Mouse (Mus musculus) induced T-regulatory cell, adult 2 months (primary cell): ENCODE data around the gene Vwce.

Source experiments
- DNase-seq: peaks from one replicate; pipeline ENCODE4 v3.0.0-alpha.2; 2012; ENCODE audit warnings: low read depth

The Vwce gene

DNA sequence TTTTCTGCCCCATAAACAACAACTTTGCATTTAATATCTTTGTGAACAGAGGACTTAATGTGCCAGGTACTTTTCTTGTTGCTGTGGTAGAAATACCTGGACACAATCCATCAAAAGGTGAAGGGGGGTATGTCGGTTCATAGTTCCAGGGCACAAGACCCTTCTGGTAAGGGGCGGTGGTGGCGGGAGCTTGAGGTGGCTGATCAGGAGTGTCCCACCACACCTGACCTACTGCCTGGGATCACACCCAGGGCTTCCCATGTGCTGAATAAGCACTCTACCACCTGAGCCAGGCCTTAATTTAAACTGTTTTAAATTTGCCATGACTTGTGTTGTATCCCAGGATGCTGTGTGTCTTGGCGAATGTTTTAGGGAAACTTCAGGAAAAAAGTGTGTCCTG is 57.1 kb downstream of the Vwce start:
- DNase-seq, result no peak

DNA sequence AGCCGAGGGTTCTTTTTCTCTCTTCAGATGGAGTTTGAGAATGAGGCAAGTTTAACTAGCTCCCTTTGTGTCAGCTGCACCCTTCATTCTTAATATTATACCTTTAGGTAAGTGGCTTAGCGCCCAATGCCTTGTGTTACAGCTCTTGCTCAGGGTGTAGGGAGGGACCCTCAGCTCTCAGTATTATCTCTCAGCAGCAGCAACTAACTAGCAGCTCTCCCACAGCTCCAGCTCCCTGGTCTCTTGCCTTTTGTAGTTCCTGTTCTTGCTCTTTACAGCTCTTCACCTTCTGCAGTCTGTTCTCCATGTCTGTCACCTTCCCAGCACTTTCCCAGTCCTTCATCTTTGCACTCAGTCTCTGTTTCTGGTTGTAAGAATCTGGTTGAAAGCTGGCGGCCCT is 57.6 kb downstream of the Vwce start:
- no peak for DNase-seq

DNA sequence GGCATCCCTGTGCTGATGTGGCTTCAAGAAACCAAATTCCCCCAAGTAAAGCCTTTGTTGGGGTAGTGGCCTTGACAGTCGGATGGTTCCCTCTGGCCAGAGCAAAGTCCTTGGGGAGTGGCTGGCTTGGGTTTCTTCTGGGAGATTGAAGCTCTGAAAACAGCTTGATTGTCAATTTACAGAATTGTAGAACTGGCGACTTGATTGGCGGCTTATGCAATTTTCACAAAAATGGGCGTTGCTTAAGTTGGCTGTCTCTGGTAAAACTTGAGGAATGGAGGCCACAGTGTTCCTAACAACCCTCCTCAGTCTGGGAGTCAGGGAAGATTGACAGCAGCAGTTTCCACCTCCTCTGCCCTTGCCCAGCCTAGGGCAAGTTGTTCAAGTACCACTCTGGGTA is 58.3 kb downstream of the Vwce start:
- DNase-seq, result no peak

DNA sequence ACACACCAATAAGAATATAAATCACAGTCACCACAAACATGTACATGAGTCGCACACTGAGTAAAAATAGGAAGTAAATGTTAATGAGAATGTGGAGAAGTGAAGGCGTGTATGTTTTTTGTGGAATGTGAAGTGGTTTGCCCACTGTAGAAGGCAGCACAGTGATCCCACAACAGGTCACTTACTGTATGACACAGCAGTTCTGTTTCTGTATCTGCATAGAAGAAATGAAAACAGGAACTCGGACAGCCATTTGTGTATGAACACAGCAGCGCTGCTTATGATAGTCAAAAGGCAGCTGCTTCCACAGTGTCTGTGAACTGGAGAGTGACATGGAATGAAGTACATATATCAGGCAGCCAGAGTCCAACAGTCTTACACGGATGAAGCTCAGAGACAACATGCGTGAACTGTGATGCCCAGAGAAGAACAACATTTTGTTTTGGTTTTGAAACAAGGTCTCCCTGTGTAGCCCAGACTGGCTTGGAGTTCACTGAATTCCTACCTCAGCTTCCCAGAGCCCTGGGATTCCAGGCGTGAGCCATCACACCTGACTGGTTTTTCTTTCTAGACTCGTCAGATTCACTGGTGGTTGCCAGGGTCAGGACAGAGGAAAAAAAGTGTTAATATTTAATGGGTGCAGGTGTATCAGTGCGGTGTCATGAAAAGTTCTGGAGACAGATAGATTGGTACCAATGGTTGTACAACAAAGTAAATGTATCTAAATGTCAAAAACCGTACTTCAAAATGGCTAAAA is 60.1 kb downstream of the Vwce start:
- DNase-seq, result no peak

DNA sequence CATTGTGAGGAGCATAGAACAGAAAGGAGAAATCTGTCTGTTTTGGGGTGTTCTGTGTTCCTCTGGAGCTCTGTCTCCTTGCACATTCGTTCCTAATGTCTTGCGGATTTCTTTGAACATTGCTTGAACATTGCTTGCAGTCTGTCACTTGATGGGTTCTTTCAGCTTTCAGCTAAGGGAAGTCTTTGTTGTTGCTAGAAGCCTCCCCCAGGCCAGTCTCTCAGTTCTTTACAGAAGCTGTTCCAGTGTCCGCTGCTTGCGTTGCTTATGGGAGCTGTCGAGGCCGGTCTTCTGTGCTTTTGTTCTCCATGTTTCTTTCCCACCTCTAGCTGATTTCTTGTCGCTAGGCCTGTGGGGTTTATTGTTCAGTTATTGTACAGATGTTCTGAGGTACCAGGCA is 61.8 kb downstream of the Vwce start:
- DNase-seq, result no peak

DNA sequence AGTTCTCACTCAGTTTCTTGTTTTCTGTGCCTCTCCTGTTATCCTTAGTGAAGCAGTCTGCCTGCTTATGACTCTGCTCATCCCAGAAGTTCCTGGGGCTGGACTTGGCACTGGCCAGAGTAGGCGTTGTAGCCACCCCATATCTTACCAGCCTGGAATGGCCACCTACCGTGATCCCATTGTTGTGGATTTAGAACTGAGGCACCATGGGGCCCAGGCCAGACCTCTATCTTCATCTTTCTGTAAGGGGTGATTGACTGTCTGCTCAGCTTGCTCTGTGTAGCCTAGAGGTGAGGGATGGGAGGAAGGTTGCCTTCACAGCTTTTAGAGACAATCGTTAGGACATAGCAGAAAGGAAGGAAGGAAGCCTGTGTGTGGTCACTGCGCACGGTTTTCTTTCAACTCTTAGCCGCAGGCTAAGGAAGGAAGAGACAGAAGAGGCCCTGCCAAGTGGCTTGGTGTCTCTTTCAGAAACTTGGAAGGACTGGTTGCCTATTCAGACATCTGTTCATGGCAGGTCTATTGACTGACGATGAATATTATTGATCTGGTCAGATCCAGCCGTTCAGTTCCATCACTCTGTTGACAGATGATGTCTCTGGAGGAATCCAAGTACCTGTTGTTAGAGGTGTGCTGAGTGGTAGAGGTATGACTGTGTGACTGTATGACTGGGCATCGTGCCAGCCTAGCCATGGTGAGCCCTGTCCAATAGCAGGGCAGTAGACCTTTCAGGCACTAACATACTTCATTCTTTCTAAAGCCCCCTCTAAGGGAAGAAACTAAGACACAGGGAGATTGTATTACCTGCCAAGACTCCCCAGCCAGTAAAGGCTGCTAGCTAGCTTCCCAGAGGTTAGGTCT is 64.3 kb downstream of the Vwce start:
- DNase-seq, result peak; percentile 57

DNA sequence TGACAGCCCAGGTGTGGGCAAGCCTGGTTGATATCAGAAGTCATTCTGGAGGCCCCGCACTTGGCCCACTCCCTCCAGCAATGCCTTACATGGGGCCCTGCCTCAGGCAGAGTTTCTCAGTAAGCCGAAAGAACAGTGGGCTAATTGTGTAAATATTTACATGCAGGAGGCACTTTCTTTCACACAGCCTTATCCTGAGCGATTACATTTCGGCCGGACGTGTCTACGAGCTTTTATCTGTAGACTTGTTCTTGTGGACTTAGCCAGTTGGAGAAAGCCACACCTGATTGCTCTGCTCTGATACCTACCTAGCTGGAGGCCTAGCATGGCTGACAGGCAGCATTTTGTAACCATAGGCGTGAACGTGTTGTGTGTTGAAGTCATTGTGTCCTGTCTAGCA is 65.8 kb downstream of the Vwce start:
- DNase-seq, result no peak

DNA sequence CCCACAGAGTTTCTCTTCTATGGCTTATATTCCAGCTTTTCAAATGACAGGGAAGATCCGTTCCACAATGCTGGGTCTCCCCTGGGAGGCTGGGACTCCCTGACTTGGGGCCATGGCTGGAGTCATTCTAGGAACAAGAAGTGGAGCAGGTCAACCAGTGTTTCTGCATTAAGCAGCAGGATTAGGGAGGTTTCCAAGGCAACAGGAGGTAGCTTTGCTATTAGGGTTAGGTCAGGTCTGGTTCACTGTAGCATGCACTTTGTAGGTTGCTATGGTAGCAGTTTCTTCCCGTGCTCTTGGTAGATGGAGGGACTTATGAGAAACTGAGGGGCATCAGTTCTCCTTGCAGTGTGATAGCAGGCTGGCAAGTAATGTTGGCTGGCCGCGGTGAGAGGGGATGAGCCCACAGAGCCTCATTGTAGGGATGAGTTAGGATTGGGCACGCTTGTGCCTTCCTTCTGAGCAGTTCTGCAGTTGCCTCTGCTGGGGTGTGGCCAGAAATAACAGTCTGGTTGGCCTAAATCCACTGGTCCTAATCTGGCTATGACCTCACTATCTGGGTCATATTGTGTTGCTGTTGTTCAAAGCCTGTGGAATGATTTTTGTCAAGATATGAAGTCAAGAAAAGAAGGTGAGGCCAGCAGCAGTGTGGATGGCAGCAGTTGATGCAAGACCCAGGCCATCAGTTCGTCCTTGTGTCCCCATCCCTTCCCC is 67.2 kb downstream of the Vwce start:
- no peak for DNase-seq

DNA sequence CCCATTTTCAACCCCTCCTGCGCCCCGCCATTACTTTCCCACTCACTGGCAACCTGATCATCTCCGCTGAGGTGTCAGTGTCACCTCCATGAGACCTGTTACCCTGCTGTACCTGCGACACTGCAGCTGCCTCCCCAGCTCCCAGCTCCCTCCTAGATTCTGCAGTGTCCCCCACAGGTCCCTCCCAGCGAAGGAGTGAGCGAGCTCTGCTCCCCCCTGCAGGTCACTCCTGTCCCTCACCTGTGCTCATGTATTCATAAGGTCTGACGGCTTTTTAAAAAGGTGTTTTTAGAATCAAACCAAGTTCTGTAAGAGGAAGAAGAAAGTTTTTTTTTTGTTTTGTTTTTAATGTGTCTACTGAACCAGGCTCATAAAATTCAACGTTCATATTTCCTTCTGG is 68.1 kb downstream of the Vwce start:
- DNase-seq, result no peak

DNA sequence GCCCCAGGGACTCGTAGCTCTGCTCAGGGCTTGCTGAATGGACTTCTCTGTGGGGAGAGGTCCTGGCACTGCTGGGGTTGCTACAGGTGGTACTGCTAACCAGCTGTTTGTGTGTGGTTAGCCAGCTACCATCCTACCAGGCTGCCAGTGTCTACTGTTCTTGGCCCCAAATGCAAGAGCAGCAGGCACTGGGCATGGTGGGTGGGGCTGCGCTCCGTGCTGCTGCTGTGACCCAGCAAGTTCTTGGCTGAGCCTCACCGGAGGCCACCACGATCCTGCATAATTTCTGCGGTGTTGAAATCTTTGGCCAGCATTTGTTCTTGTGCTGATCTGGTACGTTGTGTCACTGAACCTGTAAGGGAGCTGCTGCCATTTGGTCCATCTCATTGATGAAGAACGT is 69.5 kb downstream of the Vwce start:
- DNase-seq, result no peak

DNA sequence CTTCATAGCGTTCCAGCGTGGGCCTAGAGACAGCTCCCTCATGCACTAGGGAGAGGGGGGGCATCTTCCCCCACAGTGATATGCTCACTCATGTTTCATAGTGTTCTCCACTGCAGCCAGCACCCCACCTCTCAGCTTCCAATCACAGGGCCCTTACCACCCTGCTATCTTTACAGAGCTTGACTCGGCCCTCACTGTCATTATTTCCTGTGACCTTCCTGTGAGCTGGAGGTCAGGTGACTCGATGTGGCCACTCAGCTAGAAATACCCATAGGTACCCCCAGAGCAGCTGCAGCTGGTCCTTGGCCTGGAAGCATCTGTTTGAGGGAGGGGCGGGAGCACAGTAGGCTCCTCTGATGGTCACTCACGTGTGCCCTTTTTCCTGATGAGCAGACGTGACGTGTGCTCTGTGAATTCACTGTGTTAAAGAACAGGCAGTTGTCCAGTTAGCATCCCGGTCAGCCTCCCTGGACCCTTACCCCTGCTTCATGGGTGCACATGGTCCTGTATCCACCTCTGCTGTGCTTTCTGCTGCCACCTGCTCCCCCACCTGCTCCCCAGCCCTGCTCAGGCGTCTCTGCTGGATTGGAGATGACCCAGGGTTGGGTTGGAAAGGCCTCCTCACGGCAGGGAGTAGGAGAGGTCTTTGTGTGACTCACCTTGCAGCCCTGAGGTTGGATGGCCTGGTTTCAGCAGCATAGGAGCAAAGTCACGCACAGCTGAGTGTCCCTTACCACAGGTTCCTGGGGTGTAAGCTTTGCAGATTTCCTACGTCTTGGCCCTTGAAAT is 73.3 kb downstream of the Vwce start:
- DNase-seq, result no peak

DNA sequence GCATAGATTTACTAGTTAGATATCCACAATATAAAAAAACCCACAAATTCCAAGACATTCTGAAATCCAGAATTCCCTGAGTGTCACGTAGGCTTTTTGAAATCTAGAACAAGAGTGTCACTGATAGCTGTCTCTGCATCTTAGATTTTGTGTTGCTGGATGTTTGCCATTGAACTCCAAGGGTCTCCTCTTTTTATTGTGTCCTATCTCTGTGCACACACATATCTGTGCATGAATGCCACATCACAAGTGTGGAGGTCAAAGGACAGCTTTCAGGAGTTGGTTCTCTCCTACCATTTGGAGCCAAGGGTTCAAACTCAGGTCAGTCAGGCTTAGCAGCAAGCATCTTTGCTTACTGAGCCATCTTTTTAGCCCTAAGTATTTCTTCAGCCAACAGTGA is 73.9 kb downstream of the Vwce start:
- no peak for DNase-seq

DNA sequence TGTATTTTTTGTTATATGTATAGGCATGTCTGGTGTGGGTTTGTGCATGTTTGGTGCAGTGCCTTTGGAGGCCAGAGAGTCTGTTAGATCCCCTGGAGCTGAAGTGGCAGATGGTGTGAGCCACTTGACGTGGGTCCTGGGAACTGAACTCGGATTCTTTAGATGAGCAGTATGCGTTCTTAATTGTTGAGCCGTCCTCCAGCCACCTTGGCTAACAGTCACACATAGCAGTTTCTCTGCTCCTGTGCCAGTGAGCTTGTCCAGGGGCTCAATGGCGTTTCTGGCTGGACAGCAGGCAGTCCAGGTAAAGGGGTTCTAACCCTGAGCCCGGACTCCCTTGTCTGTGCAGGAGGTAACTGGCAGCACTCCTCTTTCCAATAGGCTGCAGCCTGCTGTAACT is 74.9 kb downstream of the Vwce start:
- DNase-seq, result no peak

DNA sequence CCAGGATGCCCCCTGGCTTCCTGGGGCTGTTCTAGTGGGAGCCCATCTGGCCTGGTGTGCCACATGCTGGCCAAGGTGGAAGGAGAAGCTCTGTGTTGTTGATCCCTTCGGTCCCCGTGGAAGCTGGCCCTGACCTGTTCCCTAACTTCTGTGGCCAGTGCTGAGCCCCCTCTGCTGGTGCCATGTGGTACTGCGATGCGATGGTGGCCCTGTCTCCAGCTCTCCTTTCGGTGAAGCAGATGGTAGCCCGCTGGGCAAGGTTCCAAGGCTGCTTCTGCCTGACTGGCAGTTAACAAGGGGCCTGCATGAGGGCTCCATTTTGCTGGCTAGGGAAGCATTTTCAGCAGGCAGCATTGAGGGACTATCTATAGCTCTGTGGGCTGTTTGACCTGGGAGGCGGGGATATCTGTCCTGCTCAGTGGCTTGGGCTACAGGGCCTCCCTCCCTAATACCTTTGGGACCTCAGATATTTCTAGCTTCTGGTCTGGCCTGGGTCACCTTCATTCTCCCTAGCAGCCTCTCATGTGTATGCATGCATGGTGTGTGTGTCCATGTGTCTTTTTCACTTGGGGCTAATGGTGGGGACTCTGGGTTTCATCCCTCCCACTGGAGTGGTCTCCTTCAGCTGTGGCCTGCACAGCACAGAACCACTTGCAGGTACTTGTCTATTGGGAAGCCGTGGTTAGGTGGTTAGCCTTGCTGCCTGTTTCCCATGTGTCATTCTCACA is 75.5 kb downstream of the Vwce start:
- peak; percentile 86 for DNase-seq

DNA sequence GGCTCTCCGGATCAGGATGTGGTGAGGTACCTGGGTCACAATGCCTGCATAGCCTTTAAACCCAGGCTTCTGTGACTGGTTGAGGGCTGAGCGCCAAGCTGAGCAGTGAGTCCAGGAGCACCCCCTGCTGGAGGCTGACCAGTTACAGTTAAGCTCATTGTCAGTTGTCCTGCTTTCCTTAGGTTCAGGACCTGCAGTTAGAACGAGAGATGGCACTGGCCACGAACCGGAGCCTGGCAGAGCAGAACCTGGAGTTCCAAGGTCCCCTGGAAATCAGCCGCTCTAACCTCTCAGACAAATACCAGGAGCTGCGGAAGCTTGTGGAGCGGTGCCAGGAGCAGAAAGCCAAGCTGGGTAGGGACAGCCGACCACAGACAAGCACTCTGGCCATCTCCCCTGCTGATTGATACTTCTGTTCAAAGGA is 76.1 kb downstream of the Vwce start:
- DNase-seq, result peak; percentile 82

DNA sequence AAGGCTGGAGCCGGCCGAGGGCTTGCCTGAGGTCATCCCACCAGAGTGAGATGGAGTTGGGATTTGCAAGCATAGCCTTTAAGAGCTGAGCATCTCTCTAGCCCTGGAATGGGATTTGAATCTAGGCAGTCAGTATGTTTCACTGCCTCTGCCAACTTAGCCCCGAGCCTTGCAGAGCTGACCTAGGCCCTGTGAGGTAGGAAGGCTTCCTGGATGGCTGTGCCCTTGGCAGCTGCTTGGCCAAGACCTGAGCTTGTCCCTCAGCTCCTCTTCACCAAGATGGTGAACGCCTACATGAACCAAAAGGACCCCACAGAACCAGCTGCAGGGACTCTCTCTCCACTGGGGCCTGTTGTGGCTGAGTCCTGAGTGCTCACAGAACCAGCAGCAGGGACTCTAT is 76.7 kb downstream of the Vwce start:
- no peak for DNase-seq

DNA sequence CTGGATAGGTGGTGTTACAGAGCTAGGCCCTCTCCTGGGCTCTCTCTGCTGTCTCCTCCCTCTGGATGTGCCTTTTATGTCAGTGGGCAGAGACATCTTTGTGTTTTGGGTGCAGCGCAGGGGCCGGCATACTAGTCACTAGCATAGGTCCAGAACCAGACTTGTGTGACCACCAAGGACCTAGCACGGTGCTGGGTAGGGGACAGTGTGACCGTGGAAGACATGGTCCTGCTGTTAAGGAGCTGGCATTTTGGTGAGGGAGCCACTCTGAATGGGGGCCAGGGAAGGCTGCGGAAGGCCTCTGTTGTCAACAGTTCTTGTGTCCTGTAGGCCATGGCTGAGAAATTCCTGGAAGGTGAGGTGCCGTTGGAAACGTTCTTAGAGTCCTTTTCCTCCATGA is 78.2 kb downstream of the Vwce start:
- peak; percentile 16 for DNase-seq

DNA sequence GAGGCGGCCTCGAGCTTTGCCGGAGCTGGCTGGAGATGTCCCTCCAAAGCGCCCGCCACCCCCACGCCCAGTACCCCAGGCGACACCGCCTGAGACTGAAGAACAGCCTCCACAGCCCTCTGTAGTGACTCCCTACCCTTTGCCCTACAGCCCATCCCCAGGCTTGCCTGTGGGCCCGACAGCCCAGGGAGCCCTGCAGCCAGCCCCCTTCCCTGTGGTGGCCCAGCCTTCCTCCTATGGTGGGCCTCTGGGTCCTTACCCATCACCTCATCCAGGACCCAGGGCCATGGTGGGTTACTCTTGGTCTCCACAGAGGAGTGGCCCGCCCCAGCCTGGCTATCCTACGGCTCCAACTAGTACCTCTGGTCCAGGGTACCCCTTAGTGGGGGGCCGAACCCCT is 78.6 kb downstream of the Vwce start:
- peak; percentile 17 for DNase-seq

DNA sequence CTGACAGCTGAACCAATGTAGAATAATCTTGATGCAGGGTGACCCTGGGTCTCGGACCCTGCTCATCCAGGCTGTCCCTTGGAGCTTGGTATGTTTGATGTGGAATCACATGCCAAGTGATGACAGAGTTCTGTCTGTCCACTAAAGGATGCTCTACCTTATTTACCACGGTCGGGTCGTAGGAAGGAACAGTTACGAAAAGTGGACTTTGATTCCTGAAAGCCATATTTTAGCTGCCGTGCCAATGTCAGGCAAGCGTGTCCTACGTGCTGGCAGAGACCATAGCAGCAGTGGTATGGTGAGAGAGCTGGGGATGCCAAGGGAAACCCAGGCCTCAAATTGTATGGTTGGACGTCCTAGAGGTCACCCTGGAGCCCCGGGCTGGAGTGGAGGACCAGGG is 79.5 kb downstream of the Vwce start:
- no peak for DNase-seq

DNA sequence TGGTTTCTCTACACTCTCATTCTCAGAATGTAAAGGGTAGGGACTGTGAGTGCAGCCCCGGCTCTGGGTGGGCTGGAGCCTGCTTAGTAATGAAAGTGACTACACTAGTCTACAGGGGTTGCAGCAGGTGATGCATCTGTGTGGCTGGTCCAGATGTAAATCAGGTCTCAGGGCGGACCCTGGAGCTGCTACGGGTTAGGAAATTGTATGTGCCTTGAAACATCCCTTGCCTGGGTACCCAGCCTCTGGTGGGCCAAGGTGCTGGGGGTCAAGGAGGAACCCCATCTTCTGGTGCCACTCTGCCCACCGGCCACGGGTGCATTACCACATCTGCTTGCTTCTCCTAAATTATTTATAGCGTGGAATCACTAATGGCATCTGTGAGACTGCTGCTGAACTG is 80.2 kb downstream of the Vwce start:
- DNase-seq, result no peak

DNA sequence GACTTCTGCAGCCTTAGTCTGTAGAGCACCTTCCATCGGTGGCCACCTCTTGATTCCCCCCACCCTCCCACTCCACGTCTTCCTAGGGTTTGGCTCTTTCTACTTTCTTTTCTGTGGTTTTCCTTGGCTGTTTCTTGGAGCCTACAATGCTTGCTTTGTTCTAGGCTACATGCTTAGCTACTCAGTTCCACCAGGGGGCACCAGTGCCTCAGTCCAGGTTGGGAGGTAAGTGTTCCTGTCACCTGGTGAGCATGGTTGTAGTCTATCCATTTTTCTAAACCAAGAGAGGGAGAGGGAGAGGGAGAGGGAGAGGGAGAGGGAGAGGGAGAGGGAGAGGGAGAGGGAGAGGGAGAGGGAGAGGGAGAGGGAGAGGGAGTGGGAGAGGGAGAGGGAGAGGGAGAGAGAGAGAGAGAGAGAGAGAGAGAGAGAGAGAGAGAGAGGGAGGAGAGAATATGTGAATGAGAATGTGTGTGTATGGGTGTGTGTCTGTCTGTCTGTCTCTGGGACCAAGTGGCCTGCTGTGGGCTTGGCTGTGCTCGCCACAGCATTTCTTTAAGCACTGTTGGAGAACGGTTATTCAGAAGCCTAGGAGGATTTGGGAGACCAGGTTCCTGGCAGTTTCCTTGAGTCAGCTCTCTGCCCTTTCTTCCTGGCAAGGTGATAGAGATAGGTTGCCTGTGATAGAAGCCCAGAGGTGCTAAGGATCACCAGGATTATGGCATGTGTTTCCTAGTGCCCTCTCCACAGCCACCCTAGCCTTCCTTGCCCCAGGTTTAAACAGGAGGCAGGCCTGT is 80.9 kb downstream of the Vwce start:
- peak; percentile 91 for DNase-seq
